Mouse (Mus musculus): ENCODE measurements around the gene Hhat.

The Hhat gene

GRCm38 (mm10) chr1:192557978-192558594, 212.9 kb downstream of the Hhat start:
- no peak for DNase-seq (ENCODE audit: extremely low spot score, low spot score)

- DNase-seq (ENCODE audit: extremely low spot score, low spot score), result no peak
These were observed 215.5 kb downstream of the Hhat start for GRCm38 (mm10) chr1:192555516-192555915.

- no peak for DNase-seq (ENCODE audit: extremely low spot score, low spot score)
These were observed 220.5 kb downstream of the Hhat start for GRCm38 (mm10) chr1:192550561-192550960.

GRCm38 (mm10) chr1:192546843-192547242, 224.2 kb downstream of the Hhat start:
- no peak for DNase-seq (ENCODE audit: extremely low spot score, low spot score)

- DNase-seq (ENCODE audit: extremely low spot score, low spot score), result no peak
These were observed 226.1 kb downstream of the Hhat start for GRCm38 (mm10) chr1:192544901-192545300.

GRCm38 (mm10) chr1:192544091-192544490, 226.9 kb downstream of the Hhat start:
- no peak for DNase-seq (ENCODE audit: extremely low spot score, low spot score)

DNA sequence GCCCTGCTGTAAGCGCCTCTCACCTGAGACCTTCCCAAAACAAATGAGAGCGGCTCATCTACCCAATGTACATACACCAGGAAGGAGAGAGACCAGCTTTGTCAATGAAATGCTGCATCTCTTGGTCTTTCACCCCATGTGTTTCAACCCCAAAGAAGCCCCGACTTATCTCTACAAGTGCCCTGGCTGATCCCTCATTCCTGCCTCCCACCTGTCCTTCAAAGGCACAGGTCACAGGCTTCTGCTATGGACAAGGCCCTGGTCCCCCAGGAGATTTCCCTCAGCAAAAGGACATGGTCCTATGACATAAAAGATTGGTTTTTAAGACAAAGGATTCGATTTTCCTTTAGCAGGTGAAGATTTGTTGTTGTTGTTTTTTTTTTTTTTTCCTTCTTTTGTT, 227.3 kb downstream of the Hhat start:
- DNase-seq (ENCODE audit: extremely low spot score, low spot score), result no peak

DNA sequence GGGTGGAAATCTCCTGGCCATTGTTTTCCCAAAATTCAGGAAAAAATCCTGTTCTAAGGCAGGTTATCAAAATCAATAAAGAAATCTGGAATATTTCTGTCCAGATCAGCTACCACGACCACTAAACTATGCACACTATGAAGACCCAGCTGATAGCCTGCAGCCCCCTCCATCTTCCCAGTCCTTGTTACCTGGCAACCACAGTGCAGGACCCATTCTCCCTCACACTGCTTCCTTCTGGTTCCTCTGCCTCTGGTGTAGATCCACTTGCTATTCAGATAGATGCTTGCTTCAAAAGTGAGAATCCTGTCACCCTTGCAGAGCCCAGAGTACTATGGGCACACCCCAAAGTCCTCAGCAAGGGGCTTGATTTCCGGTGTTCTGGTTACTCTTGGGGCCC, 228.9 kb downstream of the Hhat start:
- DNase-seq (ENCODE audit: extremely low spot score, low spot score), result no peak

DNA sequence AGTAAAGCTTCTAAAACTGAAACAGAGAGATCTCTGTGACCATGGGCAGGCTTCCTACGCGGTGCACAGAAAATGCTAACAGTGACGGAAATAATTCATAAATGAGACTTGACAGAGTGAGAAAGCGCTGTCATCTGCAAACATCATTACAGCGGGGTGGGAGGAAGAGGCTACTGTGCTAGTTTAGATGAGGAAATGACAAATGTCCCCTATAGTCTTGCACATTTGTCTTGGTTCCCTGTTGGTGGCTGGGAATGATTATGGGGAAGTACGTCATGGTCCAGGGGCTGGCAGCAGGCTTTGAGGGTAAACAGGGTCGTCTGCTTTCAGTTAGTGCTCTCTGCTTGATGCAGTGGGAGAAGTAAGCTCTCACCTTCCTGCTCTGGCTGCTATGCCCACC, 233.9 kb downstream of the Hhat start:
- no peak for DNase-seq (ENCODE audit: extremely low spot score, low spot score)

DNA sequence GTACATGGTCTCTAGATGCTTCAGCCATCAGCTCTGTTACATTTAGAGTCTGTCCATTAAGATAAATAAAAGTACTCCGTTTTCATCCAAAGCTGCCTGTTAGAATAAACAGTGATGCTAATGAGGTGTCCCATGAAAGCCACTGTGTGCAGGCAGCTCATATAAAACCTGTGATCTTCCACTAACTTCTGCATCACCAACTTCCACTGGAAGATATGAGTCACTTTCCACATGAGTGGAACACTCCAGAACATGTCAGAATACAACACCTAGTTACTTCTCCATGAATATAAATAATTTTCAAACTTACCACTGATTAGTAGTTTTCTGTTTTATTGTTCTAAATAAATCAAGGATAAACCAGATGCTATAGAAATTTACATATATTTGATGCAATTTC, 234.6 kb downstream of the Hhat start:
- no peak for DNase-seq (ENCODE audit: extremely low spot score, low spot score)

- DNase-seq (ENCODE audit: extremely low spot score, low spot score), result no peak
These were observed 238.0 kb downstream of the Hhat start for GRCm38 (mm10) chr1:192533016-192533415.

DNA sequence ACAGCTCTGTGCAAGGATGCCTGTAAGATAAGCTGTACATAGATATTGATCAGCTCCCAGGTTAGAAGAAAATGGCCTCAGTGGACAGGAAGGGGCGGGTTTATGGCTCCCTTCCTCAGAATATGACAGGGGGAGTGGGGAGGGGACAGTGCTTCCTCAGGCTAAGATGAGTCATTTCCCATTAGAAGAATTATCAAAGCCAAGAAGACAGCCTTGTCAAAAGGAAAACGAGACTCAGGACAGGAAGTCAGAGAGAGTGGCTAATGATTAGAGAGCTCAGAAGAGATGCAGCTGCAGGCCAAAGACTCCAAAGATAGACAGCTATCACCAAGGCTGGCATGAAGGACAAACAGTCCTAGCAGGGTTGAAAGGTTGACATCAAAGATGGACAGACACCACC, 238.8 kb downstream of the Hhat start:
- DNase-seq (ENCODE audit: extremely low spot score, low spot score), result no peak

- DNase-seq (ENCODE audit: extremely low spot score, low spot score), result no peak
These were observed 239.4 kb downstream of the Hhat start for GRCm38 (mm10) chr1:192531490-192532146.

- DNase-seq (ENCODE audit: extremely low spot score, low spot score), result no peak
These were observed 245.2 kb downstream of the Hhat start for GRCm38 (mm10) chr1:192525711-192526350.

DNA sequence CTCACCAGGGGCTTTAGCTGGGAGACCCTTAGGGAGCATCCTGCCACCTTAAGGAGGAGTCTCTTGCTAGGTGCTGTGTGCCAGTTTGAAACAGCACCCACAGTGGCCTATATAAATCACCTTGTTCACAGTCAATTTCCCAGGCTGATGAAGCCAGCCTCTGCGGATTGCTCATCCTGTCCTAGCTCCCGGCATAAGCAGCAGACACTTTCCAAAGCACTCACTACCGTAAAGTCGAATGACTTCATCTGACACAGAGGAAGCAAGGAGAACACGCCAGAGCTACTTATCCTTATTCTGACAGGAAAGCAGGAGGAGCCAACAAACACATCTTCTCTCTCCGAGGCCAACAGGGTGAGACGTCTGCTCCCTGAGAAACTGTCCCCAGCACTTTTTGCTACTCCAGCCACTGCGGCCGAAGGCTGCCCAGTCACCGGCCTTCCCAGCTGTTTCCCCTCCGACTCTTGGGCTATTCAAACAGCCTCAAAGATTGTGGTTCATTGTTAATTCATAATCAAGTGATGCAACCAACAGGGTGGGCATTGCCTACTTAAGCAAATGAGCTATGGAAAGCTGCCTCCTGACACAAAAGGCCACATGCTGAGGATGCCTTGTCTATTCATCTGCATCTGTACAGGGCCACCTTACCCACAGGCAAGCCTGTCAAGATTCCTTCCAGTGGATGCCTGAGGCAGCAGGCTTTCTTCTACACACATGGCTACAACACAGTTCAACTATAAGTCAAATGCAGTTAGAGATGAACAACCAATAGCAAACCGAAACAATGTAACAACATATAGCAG, 248.4 kb downstream of the Hhat start:
- DNase-seq (ENCODE audit: extremely low spot score, low spot score), result no peak

DNA sequence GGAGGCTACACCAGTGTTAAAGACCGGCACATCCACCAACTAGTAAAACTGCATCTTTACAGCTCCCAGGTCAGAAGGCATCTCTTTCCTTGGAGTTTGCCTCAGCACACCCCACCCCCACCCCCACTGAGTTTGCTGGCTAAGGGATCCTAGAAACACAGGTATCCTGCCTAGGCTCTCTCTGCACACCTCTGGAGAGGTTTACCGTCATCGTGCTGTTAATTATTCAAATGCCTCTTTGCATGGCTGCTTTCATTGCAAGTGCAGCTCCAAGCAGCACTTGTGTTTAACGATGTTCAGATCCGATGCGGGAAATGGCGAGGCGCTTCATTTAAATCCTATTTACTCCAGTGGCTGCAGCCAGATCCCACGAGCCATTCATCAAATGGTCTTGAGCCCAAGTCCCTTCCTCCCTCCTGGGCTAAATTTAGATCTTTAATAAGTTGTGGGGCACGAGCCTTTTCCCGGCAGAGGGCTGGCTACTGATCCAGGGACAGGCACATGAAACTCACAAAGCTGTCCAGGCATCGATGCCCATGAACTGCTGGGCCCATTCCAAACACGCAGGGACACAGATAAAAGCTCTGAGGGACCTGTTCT, 250.1 kb downstream of the Hhat start:
- no peak for DNase-seq (ENCODE audit: extremely low spot score, low spot score)

- DNase-seq (ENCODE audit: extremely low spot score, low spot score), result no peak
These were observed 251.3 kb downstream of the Hhat start for GRCm38 (mm10) chr1:192519713-192520112.

GRCm38 (mm10) chr1:192515373-192515772, 255.7 kb downstream of the Hhat start:
- DNase-seq (ENCODE audit: extremely low spot score, low spot score), result no peak

DNA sequence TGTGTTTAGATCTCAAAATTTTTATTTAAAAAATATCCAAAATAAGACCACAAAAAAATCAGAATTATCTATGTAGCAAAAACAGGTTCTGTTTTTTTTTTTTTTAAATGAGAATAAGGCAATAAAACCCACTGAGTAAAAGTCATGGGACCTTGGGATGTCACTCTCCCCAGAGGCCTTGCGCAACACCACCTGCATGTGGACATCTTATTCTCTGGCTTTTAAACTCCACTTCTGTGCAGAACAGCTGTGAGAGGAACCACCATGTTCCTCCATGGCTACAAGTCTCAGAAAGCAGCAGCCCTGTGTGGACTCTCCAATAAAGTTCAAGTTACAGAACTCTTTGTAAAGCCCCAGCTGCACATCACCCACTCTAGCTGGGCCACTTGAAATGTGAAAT, 258.2 kb downstream of the Hhat start:
- no peak for DNase-seq (ENCODE audit: extremely low spot score, low spot score)

- DNase-seq (ENCODE audit: extremely low spot score, low spot score), result no peak
These were observed 267.4 kb downstream of the Hhat start for GRCm38 (mm10) chr1:192503651-192504050.

GRCm38 (mm10) chr1:192502835-192503234, 268.2 kb downstream of the Hhat start:
- DNase-seq (ENCODE audit: extremely low spot score, low spot score), result no peak

- DNase-seq (ENCODE audit: extremely low spot score, low spot score), result no peak
These were observed 269.0 kb downstream of the Hhat start for GRCm38 (mm10) chr1:192502016-192502415.

All from neural tube, embryonic 10.5 days (tissue).